Mouse (Mus musculus) layer of hippocampus, adult 2 months (tissue): ENCODE results near the gene Mctp1. TPM values are rescaled to one million over a fixed set of nuclear protein-coding genes. Genes with fewer than 3 reads are reported as not detected.

ENCODE experiments used
- DNase-seq, 2 experiments: peaks; one replicate each; pipeline ENCODE4 v3.0.0; 2022; ENCODE audit warnings: low spot score in 2 of 2
- H3K27ac ChIP-seq: fragments of 200-600 bp; 2 replicates; pipeline ENCODE4 v1.8.1; 2022
- H3K4me3 ChIP-seq: fragments of 200-600 bp; 2 replicates; pipeline ENCODE4 v1.8.1; 2022; ENCODE audit warnings: mild to moderate bottlenecking
- CTCF ChIP-seq: fragments of 200-600 bp; conservative IDR thresholded peaks from 2 replicates; pipeline ENCODE4 v1.8.1; 2022; ENCODE audit warnings: antibody characterized with exemption, mild to moderate bottlenecking, moderate library complexity
- total RNA-seq, 2 experiments: library from RNA; stranded (reverse); gene quantifications; 2 replicates each; pipeline ENCODE4 v1.2.3; 2021

Gene Mctp1
- total RNA-seq, 2 experiments from 2014 or later, result 56.1 to 62.0 TPM

DNA sequence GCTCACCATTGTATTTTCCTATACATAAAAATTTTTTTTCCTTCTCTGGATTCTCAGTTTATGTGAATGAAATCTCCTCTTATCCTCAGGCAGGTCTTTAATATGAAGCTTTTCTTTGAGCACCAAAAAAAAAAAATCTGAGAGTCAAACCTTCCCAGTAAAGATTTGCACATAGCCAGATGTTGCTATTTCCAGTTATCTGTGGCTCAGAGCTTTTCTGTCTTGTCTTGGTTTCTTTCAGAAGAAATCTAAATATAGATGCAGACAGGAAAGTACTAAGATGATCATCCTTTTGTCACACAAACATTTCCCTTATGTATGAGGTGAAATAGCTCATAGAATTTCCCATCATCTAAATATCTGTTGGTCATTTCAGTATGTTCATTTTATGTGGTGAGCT is 349.7 kb downstream of the Mctp1 start:
- H3K4me3 ChIP-seq, result no peak overlapping the region
- no peak overlapping the region for H3K27ac ChIP-seq
- TF ChIP-seq CTCF, result no peak
- no peak for DNase-seq

DNA sequence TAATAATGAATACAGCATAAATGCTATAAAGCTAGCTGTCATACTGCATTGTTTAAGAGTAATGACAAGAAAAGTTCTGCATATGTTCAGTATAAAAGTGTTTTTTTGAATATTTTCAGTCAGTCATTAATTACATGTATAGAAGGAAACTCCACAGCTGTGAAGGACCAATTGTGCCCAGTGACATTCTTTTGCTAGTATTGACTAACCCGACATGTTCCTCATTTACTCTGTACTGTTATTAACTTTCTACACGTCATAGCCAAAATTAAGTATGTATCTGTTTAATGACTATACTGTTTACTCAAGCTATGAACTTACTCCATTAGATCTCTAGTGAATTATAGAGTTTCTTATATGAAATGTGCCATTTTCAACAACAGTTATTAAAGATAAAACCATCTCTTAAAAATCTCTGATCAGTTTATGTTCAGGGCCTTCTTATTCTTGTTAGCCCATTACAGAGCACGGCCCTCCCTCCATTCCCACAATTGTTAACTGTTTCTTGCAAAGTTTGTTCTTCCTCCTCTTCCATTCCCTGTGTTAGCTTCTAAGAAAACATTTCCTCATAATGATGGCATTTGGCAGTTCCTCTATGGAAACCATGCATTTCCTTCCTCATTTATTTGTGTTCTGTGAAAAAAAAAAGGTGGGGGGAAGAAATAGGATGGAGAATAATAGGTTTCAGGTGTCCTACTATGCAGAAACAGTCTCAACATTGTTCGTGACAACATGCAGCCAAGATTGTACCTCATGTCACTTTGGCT is 366.5 kb downstream of the Mctp1 start:
- DNase-seq, result no peak
- Histone ChIP-seq H3K27ac (no peak overlapping the region), H3K4me3 (no peak overlapping the region)
- TF ChIP-seq CTCF, result no peak

DNA sequence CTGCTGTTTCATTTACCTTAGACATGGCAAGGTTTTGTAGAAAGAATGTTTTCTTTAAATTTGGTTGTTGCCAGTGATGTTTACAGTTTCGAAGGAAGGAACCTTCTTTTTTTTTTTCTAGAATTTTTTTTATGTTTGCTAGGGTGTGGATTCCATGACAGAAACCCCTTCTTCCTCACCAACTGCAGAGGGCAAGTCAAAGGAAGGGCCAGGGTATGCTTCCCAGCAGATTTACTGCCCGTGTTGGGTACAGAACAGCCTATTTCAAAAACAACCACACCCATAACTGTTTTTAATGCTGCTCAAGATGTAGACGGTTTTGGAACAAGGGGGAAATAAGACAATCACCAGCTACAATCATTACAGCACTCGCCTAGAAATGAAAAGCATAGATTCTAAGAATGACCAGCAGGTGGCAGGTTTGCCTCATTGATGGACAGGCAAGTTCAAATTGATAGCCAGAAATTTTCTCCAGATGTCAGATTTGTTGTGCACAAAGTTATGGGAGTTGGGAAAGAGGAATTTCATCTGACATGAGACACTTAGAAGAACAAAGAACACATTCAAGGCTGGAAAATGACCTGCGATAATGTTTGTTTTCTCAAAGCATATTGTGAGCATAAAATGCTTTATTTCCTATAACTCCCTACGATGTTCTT is 375.6 kb downstream of the Mctp1 start:
- DNase-seq, result peak; percentile 51 to 70
- H3K4me3 ChIP-seq, result no peak overlapping the region
- TF ChIP-seq CTCF, result peak; percentile 90
- H3K27ac ChIP-seq, result no peak overlapping the region

DNA sequence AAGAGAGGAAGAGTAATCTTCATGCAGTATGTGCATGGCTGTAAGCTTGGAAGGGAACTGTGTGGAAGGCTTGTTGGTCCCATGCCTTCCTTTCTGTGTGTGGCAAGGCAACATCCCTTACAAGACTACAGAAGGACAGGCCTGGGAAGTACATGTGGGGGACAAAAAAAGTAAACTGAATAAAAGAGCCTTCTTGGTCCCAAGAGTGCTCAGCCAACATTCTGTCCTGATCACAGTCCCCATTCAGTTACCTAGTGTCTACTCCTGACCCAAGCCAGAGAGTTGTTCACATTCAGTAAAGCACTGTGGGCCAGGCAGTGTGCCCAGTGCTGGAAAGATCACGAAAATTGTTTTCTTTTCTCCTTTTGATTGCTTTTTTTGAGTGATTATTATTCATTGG is 415.3 kb downstream of the Mctp1 start:
- H3K4me3 ChIP-seq, result no peak overlapping the region
- no peak for TF ChIP-seq CTCF
- no peak overlapping the region for H3K27ac ChIP-seq
- no peak for DNase-seq

DNA sequence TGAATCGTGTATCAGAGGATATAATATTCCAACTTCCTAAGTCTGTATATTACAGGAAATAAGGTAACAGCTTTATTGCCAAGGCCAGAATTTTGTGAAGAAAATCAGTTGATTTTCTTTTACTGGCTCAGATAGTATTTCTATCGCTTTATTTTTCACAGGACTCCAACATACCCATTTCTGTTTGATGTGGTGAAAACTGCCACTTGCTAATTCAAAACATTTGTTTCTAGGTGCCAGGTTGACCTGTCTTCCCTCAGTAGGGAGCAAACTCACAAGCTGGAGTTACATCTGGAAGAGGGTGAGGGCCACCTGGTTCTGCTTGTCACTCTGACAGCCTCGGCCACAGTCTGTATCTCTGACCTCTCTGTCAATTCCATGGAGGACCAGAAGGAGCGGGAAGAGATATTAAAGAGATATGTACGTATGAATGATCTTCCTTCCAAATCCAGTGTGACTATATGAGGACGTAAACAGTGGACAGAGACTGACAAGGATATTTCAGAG is 416.8 kb downstream of the Mctp1 start:
- no peak overlapping the region for H3K27ac ChIP-seq
- DNase-seq, result no peak
- TF ChIP-seq CTCF, result no peak
- no peak overlapping the region for H3K4me3 ChIP-seq

DNA sequence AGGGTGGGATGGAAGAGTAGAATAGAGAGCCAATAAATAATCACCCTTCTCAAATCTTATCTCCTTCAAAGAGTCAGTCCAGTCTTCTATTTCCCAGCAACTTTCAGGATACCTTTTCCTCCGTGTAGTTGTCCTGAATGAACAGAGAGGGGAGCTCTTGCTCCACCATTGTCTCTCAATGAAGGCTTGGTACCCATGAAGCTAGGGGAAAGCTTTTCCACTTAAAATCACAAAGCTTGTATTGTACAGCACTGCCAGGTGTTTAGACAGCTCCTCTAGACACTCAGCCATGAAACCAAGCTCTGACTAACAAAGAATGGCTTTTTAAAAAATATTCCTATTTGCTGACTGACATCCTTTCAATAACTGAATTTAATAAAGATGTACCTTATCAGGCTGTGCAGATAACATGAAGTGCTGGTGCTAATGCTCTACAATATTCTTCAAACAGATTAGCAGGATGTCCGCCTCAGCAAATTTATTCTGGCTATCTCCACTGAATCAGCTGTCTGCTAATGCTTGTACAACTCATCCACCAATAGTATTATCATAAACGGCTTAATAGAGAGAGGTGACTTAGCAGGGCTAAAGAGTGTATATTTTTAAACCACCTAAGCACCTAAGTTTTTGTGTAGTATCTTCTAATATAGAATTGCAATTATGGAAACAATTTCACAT is 417.9 kb downstream of the Mctp1 start:
- DNase-seq, result peak; percentile 67 to 70
- H3K27ac ChIP-seq, result 0 out of 2 replicates have a peak overlapping the region, but pooled peaks have one; percentile 8

DNA sequence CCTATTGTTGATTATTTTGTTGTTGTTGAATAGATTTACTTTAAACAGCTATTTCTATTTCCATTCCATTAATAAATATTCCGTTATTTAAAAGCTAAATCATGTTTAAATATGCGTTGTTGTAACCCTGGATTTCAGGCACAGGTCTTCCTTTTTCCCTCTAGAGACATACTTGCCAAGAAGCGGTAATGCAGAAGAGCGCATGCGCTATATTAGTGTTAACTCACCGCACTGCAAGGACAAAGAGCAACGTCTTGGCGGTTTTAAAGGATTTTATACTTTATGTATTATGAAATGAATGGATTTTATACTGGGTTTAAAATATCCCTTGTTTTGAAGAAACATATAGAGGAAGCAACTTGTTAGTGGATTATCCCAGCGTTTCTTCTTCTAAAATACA is 418.6 kb downstream of the Mctp1 start:
- Histone ChIP-seq H3K4me3 (no peak overlapping the region), H3K27ac (no peak overlapping the region)
- no peak for TF ChIP-seq CTCF

More for the DNA sequence above, 417.9 kb downstream of the Mctp1 start:
- TF ChIP-seq CTCF, result peak; percentile 91
- no peak overlapping the region for H3K4me3 ChIP-seq

DNA sequence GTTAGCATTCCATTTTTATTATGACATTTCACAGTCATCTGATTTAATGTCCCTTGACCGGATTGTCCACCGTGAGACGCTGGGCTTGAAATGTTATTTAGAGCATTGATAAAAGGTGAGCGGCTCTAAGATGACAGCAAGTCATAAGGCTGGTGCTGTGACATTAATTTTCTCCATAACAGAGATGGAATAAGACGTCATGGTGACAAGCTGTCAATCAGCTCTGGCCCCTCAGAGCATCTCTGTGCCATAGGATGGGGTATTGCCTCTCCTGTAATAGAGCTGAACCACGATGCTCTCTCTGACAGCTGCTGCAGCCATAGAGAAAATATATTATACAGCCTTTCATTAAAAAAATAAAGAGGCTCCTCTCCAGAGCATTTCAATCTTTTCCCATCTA is 419.5 kb downstream of the Mctp1 start:
- no peak for TF ChIP-seq CTCF
- no peak overlapping the region for H3K4me3 ChIP-seq
- no peak for DNase-seq
- no peak overlapping the region for H3K27ac ChIP-seq

More for the DNA sequence above, 418.6 kb downstream of the Mctp1 start:
- no peak for DNase-seq

DNA sequence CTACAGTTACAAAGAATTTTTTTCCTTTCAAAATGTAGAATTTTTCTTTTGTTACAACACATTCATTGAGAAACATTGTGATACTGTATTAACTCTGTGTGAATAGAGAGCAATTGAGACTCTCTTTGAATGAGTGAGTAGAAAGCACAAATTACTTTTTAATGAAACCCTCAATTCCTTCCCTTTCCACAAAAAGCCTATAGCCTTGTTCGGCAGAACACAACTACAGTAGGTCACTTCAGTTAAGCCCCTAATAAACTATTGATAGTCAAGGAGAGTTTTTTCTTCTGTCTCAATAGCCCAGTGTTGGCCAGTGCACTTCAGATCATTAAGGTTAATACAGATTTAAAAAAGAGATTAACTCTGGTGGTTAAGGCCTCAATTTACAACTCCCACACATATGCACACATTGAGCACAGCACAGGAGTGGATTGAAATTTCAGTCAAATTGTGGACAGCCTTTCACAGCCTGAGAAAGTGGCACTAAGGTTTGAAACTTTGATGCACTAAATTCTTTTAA is 424.6 kb downstream of the Mctp1 start:
- no peak for TF ChIP-seq CTCF
- Histone ChIP-seq H3K27ac (no peak overlapping the region), H3K4me3 (no peak overlapping the region)
- DNase-seq, result no peak

DNA sequence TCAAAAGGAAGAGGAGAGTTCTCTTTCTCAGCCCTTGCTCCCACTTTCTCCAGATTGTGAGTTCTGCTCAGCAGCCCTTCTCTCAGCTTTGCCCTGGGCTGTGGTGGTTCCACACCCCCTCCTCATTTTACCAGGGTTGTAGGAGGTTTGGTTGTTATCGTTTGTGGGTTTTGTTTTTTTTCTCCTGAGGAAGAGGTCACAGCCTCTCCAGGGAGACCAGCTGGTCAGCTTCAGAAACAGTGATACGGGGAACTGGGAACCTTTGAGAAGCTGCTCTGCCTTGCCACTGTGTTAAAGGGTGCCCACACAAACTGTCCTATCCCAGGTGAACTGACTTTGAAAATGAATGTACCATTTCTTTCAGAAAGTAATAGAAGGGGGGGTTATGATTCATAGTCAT is 425.5 kb downstream of the Mctp1 start:
- Histone ChIP-seq H3K4me3 (no peak overlapping the region), H3K27ac (peak overlapping the region; percentile 56)
- no peak for TF ChIP-seq CTCF
- DNase-seq, result no peak

DNA sequence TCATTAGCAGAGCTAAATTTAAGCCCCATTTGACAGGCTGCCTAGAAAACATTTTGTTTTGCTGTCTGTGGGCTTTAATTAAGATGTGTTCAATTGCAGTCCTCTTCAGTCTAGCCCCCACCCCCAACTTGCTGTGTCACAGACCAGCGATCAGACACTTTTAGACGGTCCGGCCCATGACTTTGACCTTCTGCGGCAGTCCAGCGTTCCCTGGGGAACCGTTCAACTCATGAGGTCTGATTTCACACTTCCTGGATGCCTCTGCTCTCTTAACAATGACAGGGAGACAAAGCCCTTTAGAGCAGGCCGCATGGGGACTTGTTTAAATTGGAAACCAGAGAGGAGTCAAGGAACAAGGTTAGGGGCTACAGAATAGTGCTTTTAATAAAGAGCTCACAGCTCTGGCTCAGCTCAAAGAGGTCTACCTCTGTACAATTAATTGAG is 426.2 kb downstream of the Mctp1 start:
- peak overlapping the region; percentile 56 for H3K27ac ChIP-seq
- peak in 1 of 2 experiments; percentile 23 for DNase-seq
- no peak for TF ChIP-seq CTCF
- no peak overlapping the region for H3K4me3 ChIP-seq

DNA sequence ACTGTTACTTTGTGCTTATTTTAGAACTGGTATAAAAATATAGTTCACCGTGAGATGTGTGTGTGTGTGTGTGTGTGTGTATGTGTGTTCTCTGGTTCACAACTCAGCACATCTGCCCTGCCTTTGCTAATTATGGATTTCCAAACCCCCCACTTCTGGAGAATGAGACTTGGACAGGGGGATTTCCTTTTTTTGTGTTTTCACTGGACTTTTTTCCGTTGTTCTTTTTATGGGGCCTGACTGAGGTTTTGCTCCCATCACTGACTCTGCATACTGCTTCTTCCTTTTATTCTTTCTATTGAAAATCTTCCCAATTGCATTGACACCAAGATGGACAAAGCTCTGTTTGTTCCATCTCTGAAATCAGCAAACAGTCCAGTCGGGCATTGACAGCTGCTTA is 438.7 kb downstream of the Mctp1 start:
- H3K27ac ChIP-seq, result no peak overlapping the region
- no peak overlapping the region for H3K4me3 ChIP-seq
- TF ChIP-seq CTCF, result no peak
- no peak for DNase-seq
